Mouse (Mus musculus) layer of hippocampus, postnatal 10 days (tissue): ENCODE data around the gene Btg3. TPM values are rescaled to one million over a fixed set of nuclear protein-coding genes. Genes with fewer than 3 reads are reported as not detected.

Experiments
- DNase-seq, 2 experiments: peaks; one replicate each; pipeline ENCODE4 v3.0.0; 2021; ENCODE audit warnings: low spot score in 2 of 2
- total RNA-seq, 2 experiments: library from RNA; stranded (reverse); gene quantifications; 2 replicates each; pipeline ENCODE4 v1.2.3; 2021

Btg3 gene
- total RNA-seq, 2 experiments from 2014 or later: 8.2 to 8.3 TPM

- no peak for DNase-seq
Measured at GRCm38 (mm10) chr16:78347328-78347926, 29.6 kb downstream of the Btg3 start.

- DNase-seq: no peak
Measured at GRCm38 (mm10) chr16:78346662-78347327, 30.2 kb downstream of the Btg3 start.

- DNase-seq: no peak
Measured at GRCm38 (mm10) chr16:78343792-78344191, 33.2 kb downstream of the Btg3 start.

GRCm38 (mm10) chr16:78342767-78343166 is 34.2 kb downstream of the Btg3 start:
- no peak for DNase-seq

GRCm38 (mm10) chr16:78341356-78341755 is 35.6 kb downstream of the Btg3 start:
- DNase-seq: no peak

GRCm38 (mm10) chr16:78337226-78337625 is 39.8 kb downstream of the Btg3 start:
- DNase-seq: no peak

GRCm38 (mm10) chr16:78327999-78328398 is 49.0 kb downstream of the Btg3 start:
- DNase-seq: no peak

- no peak for DNase-seq
Measured at GRCm38 (mm10) chr16:78327562-78327961, 49.4 kb downstream of the Btg3 start.

GRCm38 (mm10) chr16:78325972-78326848 is 50.8 kb downstream of the Btg3 start:
- no peak for DNase-seq

- DNase-seq: no peak
Measured at GRCm38 (mm10) chr16:78322140-78322539, 54.9 kb downstream of the Btg3 start.

- no peak for DNase-seq
Measured at GRCm38 (mm10) chr16:78321559-78321958, 55.4 kb downstream of the Btg3 start.

- DNase-seq: no peak
Measured at GRCm38 (mm10) chr16:78319711-78320110, 57.3 kb downstream of the Btg3 start.

GRCm38 (mm10) chr16:78317960-78318359 is 59.0 kb downstream of the Btg3 start:
- no peak for DNase-seq

- peak; percentile 71 to 76 for DNase-seq
Measured at GRCm38 (mm10) chr16:78316849-78317248, 60.1 kb downstream of the Btg3 start.

- no peak for DNase-seq
Measured at GRCm38 (mm10) chr16:78314026-78314425, 63.0 kb downstream of the Btg3 start.

- no peak for DNase-seq
Measured at GRCm38 (mm10) chr16:78313135-78313887, 63.7 kb downstream of the Btg3 start.

- DNase-seq: no peak
Measured at GRCm38 (mm10) chr16:78309258-78309657, 67.7 kb downstream of the Btg3 start.

GRCm38 (mm10) chr16:78307476-78308192 is 69.4 kb downstream of the Btg3 start:
- DNase-seq: no peak

- no peak for DNase-seq
Measured at GRCm38 (mm10) chr16:78306606-78307005, 70.4 kb downstream of the Btg3 start.

GRCm38 (mm10) chr16:78305606-78306100 is 71.3 kb downstream of the Btg3 start:
- no peak for DNase-seq
